Mouse (Mus musculus): ENCODE data around the gene Hivep3.

DNA sequence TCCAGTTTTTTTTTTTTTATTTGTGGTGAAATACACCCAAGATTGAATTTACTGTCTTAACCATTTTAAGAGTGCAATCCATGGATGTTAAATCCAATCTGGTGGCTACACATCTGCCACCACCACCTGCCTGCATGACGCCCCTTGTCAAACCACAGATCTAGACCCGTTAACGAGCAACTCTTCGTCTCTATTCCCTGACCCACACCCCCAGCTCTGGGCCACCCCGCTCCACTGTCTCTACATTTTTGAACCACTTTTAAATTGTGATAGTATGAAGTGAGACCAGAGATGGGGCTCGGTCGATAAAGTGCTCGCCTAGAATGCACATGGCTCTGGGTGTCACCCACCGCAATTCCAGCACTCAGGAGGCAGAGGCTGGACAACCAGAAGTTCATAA lies 322.9 kb downstream of the Hivep3 start:
- TF ChIP-seq POLR2A (IDR thresholded peaks at IDR 0.05; ENCODE audit: extremely low read depth, insufficient read depth, low read length) (no peak), CTCF (IDR thresholded peaks at IDR 0.05; ENCODE audit: low read depth, low read length) (no peak)
